Mouse (Mus musculus) hindbrain, postnatal 0 days (tissue): ENCODE results near the gene C1qtnf5. TPM values are rescaled to one million over a fixed set of nuclear protein-coding genes. Genes with fewer than 3 reads are reported as not detected.

ENCODE experiments used
- ATAC-seq: fragments of 200-750 bp; cut with Nextera tagmentation; 2 replicates; pipeline ENCODE4 v1.8.0; 2017; ENCODE audit warnings: mild to moderate bottlenecking, moderate TSS enrichment, moderate library complexity
- DNase-seq: peaks from one replicate; pipeline ENCODE4 v3.0.0-alpha.2; 2015; ENCODE audit warnings: low spot score
- H3K27ac ChIP-seq: fragments of 300-500 bp; sonication (generic); 2 replicates; pipeline ENCODE4 v1.5.1; 2014; ENCODE audit warnings: mild to moderate bottlenecking
- H3K27me3 ChIP-seq: fragments of 300-500 bp; sonication (generic); 2 replicates; pipeline ENCODE4 v1.6.1; 2014; ENCODE audit warnings: low read length, mixed read lengths; ENCODE audit not compliant: insufficient read depth
- H3K36me3 ChIP-seq: fragments of 300-500 bp; sonication (generic); 2 replicates; pipeline ENCODE4 v1.6.1; 2014; ENCODE audit warnings: low read length, mixed read lengths; ENCODE audit not compliant: insufficient read depth
- H3K4me1 ChIP-seq: fragments of 300-500 bp; sonication (generic); 2 replicates; pipeline ENCODE4 v1.6.1; 2014; ENCODE audit warnings: antibody characterized with exemption, low read length, mixed read lengths; ENCODE audit not compliant: insufficient read depth
- H3K4me2 ChIP-seq: fragments of 300-500 bp; sonication (generic); 2 replicates; pipeline ENCODE4 v1.6.1; 2014; ENCODE audit warnings: low read depth, mild to moderate bottlenecking, low read length, moderate library complexity, mixed read lengths
- H3K4me3 ChIP-seq: fragments of 300-500 bp; sonication (generic); 2 replicates; pipeline ENCODE4 v1.5.1; 2014; ENCODE audit warnings: low read length
- H3K9ac ChIP-seq: fragments of 300-500 bp; sonication (generic); replicated peaks from 2 replicates; pipeline ENCODE4 v1.6.1; 2014; ENCODE audit warnings: mild to moderate bottlenecking, low read length, moderate library complexity, mixed read lengths
- H3K9me3 ChIP-seq: fragments of 300-500 bp; sonication (generic); 2 replicates; pipeline ENCODE4 v1.6.1; 2016; ENCODE audit warnings: low read length, mixed read lengths
- CTCF ChIP-seq: IDR thresholded peaks from 2 replicates; pipeline ENCODE4 v1.5.1; 2016; ENCODE audit warnings: antibody characterized with exemption, control low read depth, low read depth
- WGBS: fragments of 180-500 bp; shearing (Covaris S2); extraction: QIAGEN DNeasy Blood & Tissue Kit; methylation state at CpG from one replicate; pipeline ENCODE4 v1.1.7; 2014; 5-methylcytosine and 5-hydroxymethylcytosine counted together
- polyA plus RNA-seq: library from polyadenylated mRNA; unstranded; fragments of >200 nt; fragmentation: Nextera tagmentation; extraction: Ambion mirVana; gene quantifications from 2 replicates; pipeline ENCODE4 v1.2.1, GENCODE M21; 2015
- total RNA-seq: library from RNA; depleted of rRNA; stranded (reverse); fragments of >200 nt; gene quantifications from 2 replicates; pipeline ENCODE4 v1.2.3, GENCODE M21; 2014

The C1qtnf5 gene
- total and polyA plus RNA-seq, 2 experiments from 2014 or later, result 12.3 to 39.5 TPM

- Histone ChIP-seq H3K4me1 (peaks cover 13% of the 10 kb centered on the region), H3K9me3 (no peaks in the 10 kb centered on the region), H3K4me3 (peak overlapping the region; percentile 26), H3K4me2 (peak overlapping the region; percentile 59), H3K9ac (peak overlapping the region; percentile 26; the same call in 1 of the 2 replicates), H3K27me3 (peaks cover 14% of the 10 kb centered on the region; the same call in 1 of the 2 replicates), H3K27ac (0 out of 2 replicates have a peak overlapping the region, but pooled peaks have one; percentile 22), H3K36me3 (no peaks in the 10 kb centered on the region)
- DNase-seq, result no peak
- no peak for ATAC-seq
- WGBS, result 13% methylated on average over 9 of the region's 9 CpGs
- TF ChIP-seq CTCF, result no peak
Measured at GRCm38 (mm10) chr9:44129633-44130032, 22.6 kb downstream of the C1qtnf5 start.

GRCm38 (mm10) chr9:44130034-44130433 lies 23.0 kb downstream of the C1qtnf5 start:
- DNase-seq, result peak; percentile 20
- peak overlapping the region; percentile 26; the same call in 1 of the 2 replicates for H3K9ac ChIP-seq
- H3K27ac ChIP-seq, result 0 out of 2 replicates have a peak overlapping the region, but pooled peaks have one; percentile 22
- peak overlapping the region; percentile 26 for H3K4me3 ChIP-seq
- peaks cover 14% of the 10 kb centered on the region; the same call in 1 of the 2 replicates for H3K27me3 ChIP-seq
- peak overlapping the region; percentile 59 for H3K4me2 ChIP-seq
- WGBS, result under 1% methylated on average over 27 of the region's 27 CpGs
- ATAC-seq, result 0 out of 2 replicates have a peak, but pooled peaks have one; percentile 25
- no peak for TF ChIP-seq CTCF
- no peaks in the 10 kb centered on the region for H3K9me3 ChIP-seq
- no peaks in the 10 kb centered on the region for H3K36me3 ChIP-seq
- peaks cover 13% of the 10 kb centered on the region for H3K4me1 ChIP-seq

GRCm38 (mm10) chr9:44130581-44131275 lies 23.7 kb downstream of the C1qtnf5 start:
- H3K27me3 ChIP-seq, result peaks cover 14% of the 10 kb centered on the region; the same call in 1 of the 2 replicates
- no peaks in the 10 kb centered on the region for H3K36me3 ChIP-seq
- H3K9ac ChIP-seq, result no peak overlapping the region
- peak overlapping the region; percentile 59; the same call in 1 of the 2 replicates for H3K4me2 ChIP-seq
- TF ChIP-seq CTCF, result no peak
- peak; percentile 18; the same call in 1 of the 2 replicates for ATAC-seq
- no peak for DNase-seq
- H3K27ac ChIP-seq, result no peak overlapping the region
- H3K4me1 ChIP-seq, result peaks cover 13% of the 10 kb centered on the region
- no peak overlapping the region for H3K4me3 ChIP-seq
- H3K9me3 ChIP-seq, result no peaks in the 10 kb centered on the region
- 22% methylated on average over 19 of the region's 19 CpGs for WGBS

GRCm38 (mm10) chr9:44131276-44131590 lies 24.2 kb downstream of the C1qtnf5 start:
- H3K4me1 ChIP-seq, result peaks cover 11% of the 10 kb centered on the region
- H3K36me3 ChIP-seq, result no peaks in the 10 kb centered on the region
- peaks cover 19% of the 10 kb centered on the region; the same call in 1 of the 2 replicates for H3K27me3 ChIP-seq
- no peak overlapping the region for H3K9ac ChIP-seq
- H3K4me2 ChIP-seq, result no peak overlapping the region
- H3K9me3 ChIP-seq, result no peaks in the 10 kb centered on the region
- H3K4me3 ChIP-seq, result no peak overlapping the region
- TF ChIP-seq CTCF, result no peak
- peak overlapping the region; percentile 8; the same call in 1 of the 2 replicates for H3K27ac ChIP-seq
- no peak for DNase-seq
- no peak for ATAC-seq
- 49% methylated on average over 7 of the region's 7 CpGs for WGBS

GRCm38 (mm10) chr9:44132200-44132599 lies 25.2 kb downstream of the C1qtnf5 start:
- Histone ChIP-seq H3K4me1 (peaks cover 8% of the 10 kb centered on the region), H3K4me2 (no peak overlapping the region), H3K4me3 (no peak overlapping the region), H3K27me3 (peaks cover 21% of the 10 kb centered on the region; the same call in 1 of the 2 replicates), H3K9me3 (no peaks in the 10 kb centered on the region), H3K36me3 (no peaks in the 10 kb centered on the region), H3K27ac (no peak overlapping the region), H3K9ac (no peak overlapping the region)
- DNase-seq (no peak), ATAC-seq (no peak)
- no peak for TF ChIP-seq CTCF
- WGBS, result 71% methylated on average over 5 of the region's 5 CpGs

- H3K36me3 ChIP-seq, result no peaks in the 10 kb centered on the region
- no peak for DNase-seq
- H3K27ac ChIP-seq, result peak overlapping the region; percentile 32; the same call in 1 of the 2 replicates
- 0 out of 2 replicates have a peak overlapping the region, but pooled peaks have one; percentile 42 for H3K4me3 ChIP-seq
- H3K9me3 ChIP-seq, result no peaks in the 10 kb centered on the region
- 10% methylated on average over 2 of the region's 2 CpGs for WGBS
- peaks cover 21% of the 10 kb centered on the region; the same call in 1 of the 2 replicates for H3K27me3 ChIP-seq
- H3K9ac ChIP-seq, result no peak overlapping the region
- no peak for TF ChIP-seq CTCF
- ATAC-seq, result no peak
- H3K4me1 ChIP-seq, result peaks cover 8% of the 10 kb centered on the region
- peak overlapping the region; percentile 63 for H3K4me2 ChIP-seq
Measured at GRCm38 (mm10) chr9:44133287-44133686, 26.2 kb downstream of the C1qtnf5 start.
